Mouse (Mus musculus): ENCODE data around the gene Slc16a12. TPM values are rescaled to one million over a fixed set of nuclear protein-coding genes. Genes with fewer than 3 reads are reported as not detected.
"Not testable (repeated sequence)": the region's sequence is repeated elsewhere in the genome, so short reads cannot be mapped to it uniquely, and the experiment has no call there.

The Slc16a12 gene
- 10 to 100 TPM in 1 of 2 experiments, 1 to 10 TPM in 1; 5.9 to 10.2 TPM for total RNA-seq (2021)
- long read RNA-seq, experiment 1, full-length matches to known transcripts: 1 of 1 reads
- long read RNA-seq, experiment 1, partial matches to known transcripts: 0 of 1 reads
- long read RNA-seq, experiment 1, other reads (novel, unspliced or antisense): 0 of 1 reads
- long read RNA-seq, experiment 2, full-length matches to known transcripts: 5 of 6 reads
- long read RNA-seq, experiment 2, partial matches to known transcripts: 0 of 6 reads
- long read RNA-seq, experiment 2, other reads (novel, unspliced or antisense): 1 of 6 reads

GRCm38 (mm10) chr19:34746688-34747504, at the start of gene Slc16a12:
Slc16a12 (minus strand) TSS chr19:34747289.
- DNase-seq (ENCODE audit: low spot score in 2 of 2): peak in 1 of 2 experiments; percentile 4

GRCm38 (mm10) chr19:34796396-34796795, 49.3 kb upstream of the Slc16a12 start:
- no peak for DNase-seq (ENCODE audit: low spot score in 2 of 2)

- DNase-seq (ENCODE audit: low spot score in 2 of 2): no peak
Observed at GRCm38 (mm10) chr19:34782491-34782890, 35.4 kb upstream of the Slc16a12 start.

GRCm38 (mm10) chr19:34778993-34779392, 31.9 kb upstream of the Slc16a12 start:
- no peak for DNase-seq (ENCODE audit: low spot score in 2 of 2)

GRCm38 (mm10) chr19:34778098-34778497, 31.0 kb upstream of the Slc16a12 start:
- no peak for DNase-seq (ENCODE audit: low spot score in 2 of 2)

- peak in 1 of 2 experiments; percentile 20 for DNase-seq (ENCODE audit: low spot score in 2 of 2)
Observed at GRCm38 (mm10) chr19:34772775-34773174, 25.7 kb upstream of the Slc16a12 start.

GRCm38 (mm10) chr19:34770764-34771163, 23.7 kb upstream of the Slc16a12 start:
- no peak for DNase-seq (ENCODE audit: low spot score in 2 of 2)

GRCm38 (mm10) chr19:34758754-34759153, 11.7 kb upstream of the Slc16a12 start:
- DNase-seq (ENCODE audit: low spot score in 2 of 2): no peak

- DNase-seq (ENCODE audit: low spot score in 2 of 2): no peak
Observed at GRCm38 (mm10) chr19:34756561-34757240, 9.6 kb upstream of the Slc16a12 start.

- no peak for DNase-seq (ENCODE audit: low spot score in 2 of 2)
Observed at GRCm38 (mm10) chr19:34755680-34756079, 8.6 kb upstream of the Slc16a12 start.

- no peak for DNase-seq (ENCODE audit: low spot score in 2 of 2)
Observed at GRCm38 (mm10) chr19:34753243-34753642, 6.2 kb upstream of the Slc16a12 start.

GRCm38 (mm10) chr19:34752391-34753092, 5.5 kb upstream of the Slc16a12 start:
- no peak for DNase-seq (ENCODE audit: low spot score in 2 of 2)

- no peak for DNase-seq (ENCODE audit: low spot score in 2 of 2)
Observed at GRCm38 (mm10) chr19:34751150-34751549, 4.1 kb upstream of the Slc16a12 start.

GRCm38 (mm10) chr19:34748992-34749391, 1.9 kb upstream of the Slc16a12 start:
- DNase-seq (ENCODE audit: low spot score in 2 of 2): no peak

- DNase-seq (ENCODE audit: low spot score in 2 of 2): not testable (repeated sequence)
Observed at GRCm38 (mm10) chr19:34747969-34748368, 880 bp upstream of the Slc16a12 start.

- no peak for DNase-seq (ENCODE audit: low spot score in 2 of 2)
Observed at GRCm38 (mm10) chr19:34746201-34746600, 888 bp downstream of the Slc16a12 start.

- DNase-seq (ENCODE audit: low spot score in 2 of 2): no peak
Observed at GRCm38 (mm10) chr19:34745012-34745411, 2.1 kb downstream of the Slc16a12 start.

- DNase-seq (ENCODE audit: low spot score in 2 of 2): no peak
Observed at GRCm38 (mm10) chr19:34737916-34738315, 9.2 kb downstream of the Slc16a12 start.

- no peak for DNase-seq (ENCODE audit: low spot score in 2 of 2)
Observed at GRCm38 (mm10) chr19:34735900-34736299, 11.2 kb downstream of the Slc16a12 start.

GRCm38 (mm10) chr19:34733020-34733419, 14.1 kb downstream of the Slc16a12 start:
- no peak for DNase-seq (ENCODE audit: low spot score in 2 of 2)

- DNase-seq (ENCODE audit: low spot score in 2 of 2): no peak
Observed at GRCm38 (mm10) chr19:34731356-34731755, 15.7 kb downstream of the Slc16a12 start.
